Mouse (Mus musculus) forebrain, postnatal 0 days (tissue): ENCODE measurements around the gene Msi2. TPM values are rescaled to one million over a fixed set of nuclear protein-coding genes. Genes with fewer than 3 reads are reported as not detected.

Experiments
- ATAC-seq: fragments of 200-750 bp; cut with Nextera tagmentation; 2 replicates; pipeline ENCODE4 v1.8.0; 2017; ENCODE audit warnings: mild to moderate bottlenecking, moderate library complexity
- DNase-seq: peaks from one replicate; pipeline ENCODE4 v3.0.0-alpha.2; 2015
- H3K27ac ChIP-seq: fragments of 300-500 bp; sonication (generic); 2 replicates; pipeline ENCODE4 v1.5.1; 2014; ENCODE audit warnings: low read depth, mild to moderate bottlenecking, antibody characterized with exemption, low read length, moderate library complexity, mixed read lengths
- H3K27me3 ChIP-seq: fragments of 300-500 bp; sonication (generic); 2 replicates; pipeline ENCODE4 v1.6.1; 2014; ENCODE audit warnings: mild to moderate bottlenecking, low read length, mixed read lengths; ENCODE audit not compliant: insufficient read depth
- H3K36me3 ChIP-seq: fragments of 300-500 bp; sonication (generic); 2 replicates; pipeline ENCODE4 v1.6.1; 2014; ENCODE audit warnings: mild to moderate bottlenecking, moderate library complexity; ENCODE audit not compliant: insufficient read depth
- H3K4me1 ChIP-seq: fragments of 300-500 bp; sonication (generic); 2 replicates; pipeline ENCODE4 v1.6.1; 2014; ENCODE audit warnings: antibody characterized with exemption; ENCODE audit not compliant: insufficient read depth
- H3K4me2 ChIP-seq: fragments of 300-500 bp; sonication (generic); 2 replicates; pipeline ENCODE4 v1.6.1; 2014; ENCODE audit warnings: low read depth, mild to moderate bottlenecking, moderate library complexity
- H3K4me3 ChIP-seq: fragments of 300-500 bp; sonication (generic); 2 replicates; pipeline ENCODE4 v1.5.1; 2014; ENCODE audit warnings: low read depth, low read length, mixed read lengths
- H3K9ac ChIP-seq: fragments of 300-500 bp; sonication (generic); 2 replicates; pipeline ENCODE4 v1.6.1; 2014; ENCODE audit warnings: mild to moderate bottlenecking
- H3K9me3 ChIP-seq: fragments of 300-500 bp; sonication (generic); 2 replicates; pipeline ENCODE4 v1.6.1; 2016; ENCODE audit warnings: low read length
- CTCF ChIP-seq: sonication (generic); IDR thresholded peaks from 2 replicates; pipeline ENCODE4 v1.5.1; 2016; ENCODE audit warnings: antibody characterized with exemption, control low read depth, low read depth
- WGBS: fragments of 180-500 bp; shearing (Covaris S2); extraction: QIAGEN DNeasy Blood & Tissue Kit; methylation state at CpG from one replicate; pipeline ENCODE4 v1.1.7; 2014; 5-methylcytosine and 5-hydroxymethylcytosine counted together
- polyA plus RNA-seq: library from polyadenylated mRNA; unstranded; fragments of >200 nt; fragmentation: Nextera tagmentation; extraction: Ambion mirVana; gene quantifications from 2 replicates; pipeline ENCODE4 v1.2.1, GENCODE M21; 2015
- total RNA-seq: library from RNA; depleted of rRNA; stranded (reverse); fragments of >200 nt; gene quantifications from 2 replicates; pipeline ENCODE4 v1.2.3, GENCODE M21; 2014

Msi2 gene
- total and polyA plus RNA-seq, 2 experiments from 2014 or later = 18.5 to 107 TPM

DNA sequence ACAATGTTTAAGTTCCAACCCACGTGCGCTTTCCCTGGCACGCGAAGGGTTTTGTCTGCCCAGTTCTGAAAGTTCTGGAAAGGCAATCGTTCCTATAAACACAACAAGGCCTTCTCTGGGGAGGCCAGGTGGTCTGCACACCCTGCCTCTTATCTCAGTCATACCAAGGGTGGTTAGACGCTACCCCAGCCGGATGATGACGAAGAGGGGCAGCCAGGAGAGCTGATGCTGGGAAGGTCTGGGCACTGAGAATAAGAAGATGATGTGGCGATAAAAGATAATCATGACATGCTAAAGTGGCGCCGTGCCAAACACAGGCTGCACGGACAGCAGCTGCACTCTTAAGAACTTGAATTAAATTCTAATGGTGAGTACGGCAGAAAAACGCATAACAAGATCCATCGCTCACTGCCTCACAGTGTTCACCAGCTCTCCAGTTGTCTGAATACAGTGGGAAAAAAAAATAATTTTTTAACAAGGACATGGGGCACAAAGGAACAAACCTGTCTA lies 18.1 kb downstream of the Msi2 start:
- Histone ChIP-seq H3K36me3 (no peaks in the 10 kb centered on the region), H3K27ac (no peak overlapping the region), H3K9me3 (no peaks in the 10 kb centered on the region), H3K4me3 (no peak overlapping the region), H3K4me1 (no peaks in the 10 kb centered on the region), H3K9ac (no peak overlapping the region), H3K4me2 (no peak overlapping the region), H3K27me3 (no peaks in the 10 kb centered on the region)
- TF ChIP-seq CTCF = no peak
- WGBS = 69% methylated on average over 15 of the region's 15 CpGs
- DNase-seq (no peak), ATAC-seq (no peak)

- TF ChIP-seq CTCF = no peak
- WGBS = 25% methylated on average over 20 of the region's 20 CpGs
- H3K9me3 ChIP-seq = no peaks in the 10 kb centered on the region
- no peaks in the 10 kb centered on the region for H3K27me3 ChIP-seq
- H3K9ac ChIP-seq = no peak overlapping the region
- DNase-seq (no peak), ATAC-seq (no peak)
- H3K36me3 ChIP-seq = no peaks in the 10 kb centered on the region
- no peak overlapping the region for H3K4me3 ChIP-seq
- no peak overlapping the region for H3K4me2 ChIP-seq
- H3K27ac ChIP-seq = no peak overlapping the region
- H3K4me1 ChIP-seq = no peaks in the 10 kb centered on the region; the same call in 1 of the 2 replicates
Measured at GRCm38 (mm10) chr11:88693905-88694893, 24.1 kb downstream of the Msi2 start.

DNA sequence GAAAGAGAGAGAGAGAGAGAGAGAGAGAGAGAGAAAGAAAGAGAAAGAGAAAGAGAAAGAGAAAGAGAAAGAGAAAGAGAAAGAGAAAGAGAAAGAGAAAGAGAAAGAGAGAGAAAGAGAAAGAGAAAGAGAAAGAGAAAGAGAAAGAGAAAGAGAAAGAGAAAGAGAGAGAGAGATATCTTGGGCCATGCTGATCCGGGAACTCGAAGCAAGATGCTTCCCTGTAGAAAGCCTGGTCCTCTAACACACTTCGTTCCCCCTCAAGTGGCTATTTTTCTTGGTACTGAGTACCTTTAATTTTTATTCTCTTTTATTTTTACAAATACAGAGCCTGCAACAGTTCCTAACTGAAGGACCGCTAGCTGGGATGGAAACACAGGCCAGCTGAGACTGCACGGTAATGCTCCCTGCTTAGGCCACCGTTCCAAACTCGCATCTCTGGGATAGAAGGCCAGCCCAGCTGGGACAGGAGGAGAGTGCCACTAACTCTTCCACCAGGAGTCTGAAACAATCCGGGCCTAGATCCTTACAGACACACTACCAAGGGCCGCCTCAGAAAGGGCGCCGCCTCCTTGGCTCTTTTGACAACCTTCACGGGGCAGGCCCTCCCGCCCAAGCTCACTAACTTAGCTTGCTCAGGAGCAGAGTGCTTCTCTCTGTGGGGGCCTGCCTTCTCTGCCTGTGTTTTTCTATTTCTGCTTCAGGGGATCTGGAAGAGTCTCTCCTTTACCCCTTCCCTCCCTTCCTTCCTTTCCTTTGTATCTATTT lies 25.1 kb downstream of the Msi2 start:
- Histone ChIP-seq H3K4me1 (no peaks in the 10 kb centered on the region; the same call in 1 of the 2 replicates), H3K9ac (no peak overlapping the region), H3K4me3 (no peak overlapping the region), H3K36me3 (no peaks in the 10 kb centered on the region), H3K27me3 (no peaks in the 10 kb centered on the region), H3K9me3 (no peaks in the 10 kb centered on the region), H3K27ac (peak overlapping the region; percentile 3; the same call in 1 of the 2 replicates), H3K4me2 (no peak overlapping the region; the same call in 1 of the 2 replicates)
- ATAC-seq (no peak), DNase-seq (no peak)
- TF ChIP-seq CTCF = no peak
- WGBS = 35% methylated on average over 13 of the region's 13 CpGs

DNA sequence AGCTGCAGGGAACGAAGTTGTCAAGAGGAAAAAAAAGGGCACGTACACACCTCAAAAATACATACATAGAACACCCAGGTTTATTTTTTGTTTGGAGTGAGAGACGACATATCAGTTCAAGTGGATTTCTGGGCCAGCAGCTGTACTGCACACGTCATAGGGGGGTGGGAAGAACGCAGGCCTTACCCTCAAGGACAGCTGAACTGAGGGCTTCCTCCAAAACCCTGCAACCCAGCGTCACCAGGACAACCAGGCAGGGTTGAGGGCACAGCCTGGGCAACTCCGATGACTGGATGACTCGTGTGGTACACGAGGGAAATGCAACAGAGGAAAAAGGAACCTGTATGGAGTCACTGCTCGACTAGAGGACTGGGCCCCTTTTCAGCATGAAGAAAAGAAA lies 25.9 kb downstream of the Msi2 start:
- Histone ChIP-seq H3K27me3 (no peaks in the 10 kb centered on the region), H3K36me3 (no peaks in the 10 kb centered on the region), H3K27ac (no peak overlapping the region), H3K4me3 (no peak overlapping the region), H3K4me1 (no peaks in the 10 kb centered on the region; the same call in 1 of the 2 replicates), H3K9me3 (no peaks in the 10 kb centered on the region), H3K4me2 (no peak overlapping the region), H3K9ac (no peak overlapping the region)
- no peak for TF ChIP-seq CTCF
- ATAC-seq = peak; percentile 77
- peak; percentile 27 for DNase-seq
- 20% methylated on average over 9 of the region's 10 CpGs for WGBS

- H3K4me3 ChIP-seq = no peak overlapping the region
- DNase-seq (no peak), ATAC-seq (no peak)
- no peaks in the 10 kb centered on the region; the same call in 1 of the 2 replicates for H3K36me3 ChIP-seq
- H3K4me1 ChIP-seq = no peaks in the 10 kb centered on the region; the same call in 1 of the 2 replicates
- 18% methylated on average over 12 of the region's 12 CpGs for WGBS
- no peaks in the 10 kb centered on the region for H3K9me3 ChIP-seq
- H3K9ac ChIP-seq = no peak overlapping the region
- no peak overlapping the region; the same call in 1 of the 2 replicates for H3K27ac ChIP-seq
- no peak overlapping the region for H3K4me2 ChIP-seq
- TF ChIP-seq CTCF = no peak
- no peaks in the 10 kb centered on the region for H3K27me3 ChIP-seq
Measured at GRCm38 (mm10) chr11:88690556-88691287, 27.6 kb downstream of the Msi2 start.

GRCm38 (mm10) chr11:88689831-88690459 lies 28.4 kb downstream of the Msi2 start:
- Histone ChIP-seq H3K4me2 (no peak overlapping the region), H3K9me3 (no peaks in the 10 kb centered on the region), H3K27me3 (no peaks in the 10 kb centered on the region), H3K9ac (no peak overlapping the region), H3K36me3 (no peaks in the 10 kb centered on the region; the same call in 1 of the 2 replicates), H3K4me3 (no peak overlapping the region), H3K27ac (no peak overlapping the region), H3K4me1 (no peaks in the 10 kb centered on the region; the same call in 1 of the 2 replicates)
- TF ChIP-seq CTCF = no peak
- 23% methylated on average over 14 of the region's 14 CpGs for WGBS
- no peak for ATAC-seq
- no peak for DNase-seq
